Mouse (Mus musculus): ENCODE measurements around the gene Ms4a18. TPM values are rescaled to one million over a fixed set of nuclear protein-coding genes. Genes with fewer than 3 reads are reported as not detected.

Gene Ms4a18
- total RNA-seq, 2 experiments from 2014 or later: not detected

Other genes with a start within 250 kb of the Ms4a18 start
- gene Cd6, start 188.0 kb downstream of the Ms4a18 start, total RNA-seq (2021): 1 to 10 TPM in 1 of 2 experiments, under 1 TPM in 1; 0.41 to 3.6 TPM
- gene Slc15a3, start 178.3 kb downstream of the Ms4a18 start, total RNA-seq (2021): 1 to 10 TPM; 2.6 to 2.9 TPM
- gene Tmem132a, start 148.1 kb downstream of the Ms4a18 start, total RNA-seq (2021): 10 to 100 TPM; 18.6 to 23.6 TPM
- gene Tmem109, start 136.0 kb downstream of the Ms4a18 start, total RNA-seq (2021): 10 to 100 TPM; 80.3 to 85.0 TPM
- 100 to 1,000 TPM; 184 to 192 TPM for gene Prpf19, start 122.8 kb downstream of the Ms4a18 start, total RNA-seq (2021)
- gene Zp1, start 97.4 kb downstream of the Ms4a18 start, total RNA-seq (2021): not detected
- gene Ptgdr2, start 80.9 kb downstream of the Ms4a18 start, total RNA-seq (2021): under 1 TPM in 1 of 2 experiments, not detected in 1; 0.14 TPM
- 1 to 10 TPM; 5.3 to 6.4 TPM for gene Ccdc86, start 68.8 kb downstream of the Ms4a18 start, total RNA-seq (2021)
- not detected for gene Ms4a10, start 43.4 kb downstream of the Ms4a18 start, total RNA-seq (2021)
- gene Ms4a15, start 24.8 kb downstream of the Ms4a18 start, total RNA-seq (2021): not detected
- gene Ms4a8a, start 63.1 kb upstream of the Ms4a18 start, total RNA-seq (2021): 1 to 10 TPM; 1.8 to 2.7 TPM
- gene 1700017D01Rik, start 112.8 kb upstream of the Ms4a18 start, total RNA-seq (2021): not detected
- not detected for gene 1700025F22Rik, start 147.3 kb upstream of the Ms4a18 start, total RNA-seq (2021)
- not detected for gene Ms4a13, start 178.7 kb upstream of the Ms4a18 start, total RNA-seq (2021)
- gene Ms4a12, start 214.4 kb upstream of the Ms4a18 start, total RNA-seq (2021): not detected
- under 1 TPM; 0.59 to 0.74 TPM for gene Ms4a1, start 248.2 kb upstream of the Ms4a18 start, total RNA-seq (2021)